Mouse (Mus musculus): Measurements from ENCODE around the gene Rasa1. TPM values are rescaled to one million over a fixed set of nuclear protein-coding genes. Genes with fewer than 3 reads are reported as not detected.

Gene Rasa1
- 11.3 TPM for polyA plus RNA-seq (2012; fragmentation: generic; extraction: Trizol)

DNA sequence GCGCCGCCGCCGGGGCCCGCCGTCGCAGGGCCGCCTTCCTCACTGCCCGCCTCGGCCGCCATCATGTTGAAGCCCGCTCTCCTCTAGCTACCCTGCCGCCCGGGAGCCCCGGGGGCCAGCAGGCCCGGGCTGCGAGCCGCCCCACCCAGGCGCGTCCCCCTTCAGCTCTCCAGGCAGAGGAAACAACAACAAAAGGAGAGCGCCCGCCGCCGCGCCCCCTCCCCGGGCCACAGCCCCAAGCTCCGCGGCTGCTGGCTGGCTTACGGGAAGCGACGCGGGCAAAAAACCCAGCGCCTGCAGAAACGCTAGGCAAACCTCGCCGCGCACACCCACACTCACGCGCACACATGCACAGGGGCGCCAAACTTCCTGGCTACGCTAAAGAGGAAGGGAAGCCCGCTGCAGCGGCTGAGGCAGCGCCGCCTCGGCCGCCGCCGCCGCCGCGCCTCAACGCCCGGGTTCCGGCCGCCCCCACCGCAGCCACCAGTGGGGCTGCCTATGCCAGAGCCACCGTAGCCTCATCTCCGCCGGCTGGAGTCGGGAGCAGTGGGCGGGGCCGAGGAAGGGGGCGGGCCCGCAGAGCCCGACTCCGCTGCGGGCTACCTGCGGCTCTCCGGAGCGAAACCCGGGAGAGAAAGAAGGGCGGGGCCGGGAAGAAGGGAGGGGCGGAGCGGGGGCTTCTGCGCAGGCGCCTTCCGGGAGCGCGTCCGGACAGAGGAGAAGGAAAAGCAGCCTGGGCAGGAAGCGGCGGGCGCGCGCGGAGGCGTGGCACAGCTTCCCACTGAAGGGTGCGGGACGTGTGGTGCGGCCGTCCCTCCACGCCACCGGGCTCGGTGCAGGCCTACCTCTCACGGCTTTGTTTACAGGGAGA, at the start of gene Rasa1:
Gene Rasa1 (minus strand): TSS at position 288 of the 871 bp plus-strand sequence.
- Histone ChIP-seq H3K79me2 (ENCODE audit: control insufficient read depth, insufficient read depth) (peaks cover 42% of the 10 kb centered on the region), H3K27me3 (ENCODE audit: control insufficient read depth, insufficient read depth, insufficient read length) (no peaks in the 10 kb centered on the region), H3ac (ENCODE audit: control insufficient read depth, insufficient read length) (peak within 1 kb of the TSS; percentile 85), H3K4me2 (ENCODE audit: low read depth) (peak within 1 kb of the TSS; percentile 92), H3K4me3 (peak within 1 kb of the TSS; percentile 81), H3K36me3 (ENCODE audit: control insufficient read depth, insufficient read depth) (no peaks in the 10 kb centered on the region)
- TF ChIP-seq POLR2AphosphoS2 (IDR thresholded peaks at IDR 0.05; ENCODE audit: insufficient read length, low read depth) (peak; percentile 96), POLR2A (IDR thresholded peaks at IDR 0.05; ENCODE audit: insufficient read length, low read depth) (peak; percentile 87), REST (IDR thresholded peaks at IDR 0.05; ENCODE audit: insufficient read depth, insufficient read length) (no peak), CEBPB (IDR thresholded peaks at IDR 0.05; ENCODE audit: insufficient read depth, poor library complexity, severe bottlenecking) (no peak), MYOD1 (IDR thresholded peaks at IDR 0.05; ENCODE audit: control insufficient read depth in 1 of 3, insufficient read length in 2 of 3, low read depth in 2 of 3) (peak in 1 of 3 experiments; percentile 22), SRF (IDR thresholded peaks at IDR 0.05; ENCODE audit: control insufficient read depth, insufficient read length, low read depth) (no peak)

DNA sequence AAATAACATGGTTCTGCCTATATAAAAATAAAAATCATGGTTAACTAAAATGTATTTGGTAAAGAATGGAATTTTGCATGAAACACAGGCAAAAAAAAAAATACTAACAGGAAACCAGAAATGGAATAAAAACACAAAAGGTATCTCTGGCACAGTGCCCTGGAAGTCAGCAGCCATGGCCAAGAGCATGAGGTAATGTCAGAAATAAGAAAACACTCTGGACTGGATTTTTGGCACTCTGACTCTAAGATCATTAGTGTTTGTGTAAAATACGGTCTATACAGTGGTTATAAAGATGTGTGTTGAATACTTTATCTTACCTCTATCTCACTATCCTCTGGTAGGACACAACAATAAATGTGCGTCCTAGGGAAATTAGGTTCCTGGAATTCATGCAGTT, 22.6 kb upstream of the Rasa1 start:
- Histone ChIP-seq H3K79me2 (ENCODE audit: control insufficient read depth, insufficient read depth) (no peaks in the 10 kb centered on the region), H3K4me3 (no peak overlapping the region), H3K27me3 (ENCODE audit: control insufficient read depth, insufficient read depth, insufficient read length) (no peaks in the 10 kb centered on the region), H3K4me2 (ENCODE audit: low read depth) (no peak overlapping the region), H3K36me3 (ENCODE audit: control insufficient read depth, insufficient read depth) (no peaks in the 10 kb centered on the region), H3ac (ENCODE audit: control insufficient read depth, insufficient read length) (no peak overlapping the region)
- no peak for TF ChIP-seq MAX (IDR thresholded peaks at IDR 0.05; ENCODE audit: low read depth)
- TF ChIP-seq POLR2AphosphoS2 (IDR thresholded peaks at IDR 0.05; ENCODE audit: insufficient read length, low read depth), result no peak
- TF ChIP-seq POLR2A (IDR thresholded peaks at IDR 0.05; ENCODE audit: insufficient read length, low read depth), result no peak
- no peak for TF ChIP-seq CEBPB (IDR thresholded peaks at IDR 0.05; ENCODE audit: insufficient read depth, poor library complexity, severe bottlenecking)
- TF ChIP-seq E2F4 (IDR thresholded peaks at IDR 0.05; ENCODE audit: insufficient read depth), result no peak
- no peak for TF ChIP-seq MYOD1 (IDR thresholded peaks at IDR 0.05; ENCODE audit: control insufficient read depth in 1 of 3, insufficient read length in 2 of 3, low read depth in 2 of 3)
- TF ChIP-seq TCF3 (IDR thresholded peaks at IDR 0.05; ENCODE audit: insufficient read length, low read depth), result no peak
- no peak for TF ChIP-seq SRF (IDR thresholded peaks at IDR 0.05; ENCODE audit: control insufficient read depth, insufficient read length, low read depth)
- TF ChIP-seq USF1 (IDR thresholded peaks at IDR 0.05; ENCODE audit: low read depth), result no peak
- no peak for TF ChIP-seq MYOG (IDR thresholded peaks at IDR 0.05; ENCODE audit: control insufficient read depth in 1 of 3, insufficient read depth in 1 of 3, insufficient read length in 2 of 3, low read depth in 2 of 3)
- no peak for TF ChIP-seq REST (IDR thresholded peaks at IDR 0.05; ENCODE audit: insufficient read depth, insufficient read length)
- TF ChIP-seq TCF12 (IDR thresholded peaks at IDR 0.05; ENCODE audit: insufficient read depth, poor library complexity, severe bottlenecking), result no peak

DNA sequence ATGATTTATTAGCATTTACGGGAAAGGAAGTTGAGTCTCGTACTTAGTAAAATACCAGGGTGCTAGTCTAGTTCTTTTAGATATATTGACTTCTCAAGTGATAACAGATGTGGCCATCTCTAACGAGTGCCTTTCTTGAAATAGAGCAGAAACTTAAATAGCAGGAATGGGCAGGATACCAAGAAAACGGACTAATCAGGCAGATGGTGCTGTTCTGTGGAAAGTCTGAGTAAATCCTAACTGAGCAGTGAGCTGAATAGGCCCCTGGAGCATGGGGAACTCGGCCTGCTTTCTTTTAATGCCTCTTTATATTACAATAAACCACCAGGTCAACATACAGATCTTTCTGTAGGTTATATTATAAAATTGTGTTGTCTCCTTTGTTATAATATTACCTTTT, 22.0 kb upstream of the Rasa1 start:
- no peak overlapping the region for H3ac ChIP-seq (ENCODE audit: control insufficient read depth, insufficient read length)
- no peak for TF ChIP-seq TCF3 (IDR thresholded peaks at IDR 0.05; ENCODE audit: insufficient read length, low read depth)
- no peak for TF ChIP-seq POLR2A (IDR thresholded peaks at IDR 0.05; ENCODE audit: insufficient read length, low read depth)
- no peak for TF ChIP-seq USF1 (IDR thresholded peaks at IDR 0.05; ENCODE audit: low read depth)
- no peak for TF ChIP-seq REST (IDR thresholded peaks at IDR 0.05; ENCODE audit: insufficient read depth, insufficient read length)
- TF ChIP-seq MYOG (IDR thresholded peaks at IDR 0.05; ENCODE audit: control insufficient read depth in 1 of 3, insufficient read depth in 1 of 3, insufficient read length in 2 of 3, low read depth in 2 of 3), result no peak
- no peak for TF ChIP-seq MAX (IDR thresholded peaks at IDR 0.05; ENCODE audit: low read depth)
- no peak for TF ChIP-seq MYOD1 (IDR thresholded peaks at IDR 0.05; ENCODE audit: control insufficient read depth in 1 of 3, insufficient read length in 2 of 3, low read depth in 2 of 3)
- H3K79me2 ChIP-seq (ENCODE audit: control insufficient read depth, insufficient read depth), result no peaks in the 10 kb centered on the region
- H3K4me2 ChIP-seq (ENCODE audit: low read depth), result no peak overlapping the region
- no peak overlapping the region for H3K4me3 ChIP-seq
- no peaks in the 10 kb centered on the region for H3K27me3 ChIP-seq (ENCODE audit: control insufficient read depth, insufficient read depth, insufficient read length)
- no peaks in the 10 kb centered on the region for H3K36me3 ChIP-seq (ENCODE audit: control insufficient read depth, insufficient read depth)

DNA sequence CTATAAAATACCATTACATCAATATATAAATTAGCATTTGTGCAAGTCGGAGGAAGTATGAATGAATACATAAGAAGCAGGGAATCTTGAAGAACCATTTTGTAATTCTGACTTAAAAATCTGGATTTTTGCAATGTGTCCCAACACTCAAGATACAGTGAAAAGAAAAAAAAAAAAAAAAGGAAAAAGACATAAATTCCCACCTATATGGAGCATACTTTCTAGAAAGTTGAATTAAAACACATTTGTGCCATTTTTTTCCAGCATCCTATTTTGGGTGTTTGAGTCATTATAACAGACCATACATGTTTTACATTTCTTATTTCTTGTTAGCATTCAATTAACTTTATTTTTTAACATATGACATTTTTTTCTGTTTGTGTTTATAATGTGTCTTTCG, 21.6 kb upstream of the Rasa1 start:
- Histone ChIP-seq H3ac (ENCODE audit: control insufficient read depth, insufficient read length) (no peak overlapping the region), H3K27me3 (ENCODE audit: control insufficient read depth, insufficient read depth, insufficient read length) (no peaks in the 10 kb centered on the region), H3K4me3 (no peak overlapping the region), H3K4me2 (ENCODE audit: low read depth) (no peak overlapping the region), H3K36me3 (ENCODE audit: control insufficient read depth, insufficient read depth) (no peaks in the 10 kb centered on the region), H3K79me2 (ENCODE audit: control insufficient read depth, insufficient read depth) (no peaks in the 10 kb centered on the region)
- no peak for TF ChIP-seq TCF3 (IDR thresholded peaks at IDR 0.05; ENCODE audit: insufficient read length, low read depth)
- no peak for TF ChIP-seq POLR2A (IDR thresholded peaks at IDR 0.05; ENCODE audit: insufficient read length, low read depth)
- no peak for TF ChIP-seq TCF12 (IDR thresholded peaks at IDR 0.05; ENCODE audit: insufficient read depth, poor library complexity, severe bottlenecking)
- no peak for TF ChIP-seq USF1 (IDR thresholded peaks at IDR 0.05; ENCODE audit: low read depth)
- no peak for TF ChIP-seq MYOG (IDR thresholded peaks at IDR 0.05; ENCODE audit: control insufficient read depth in 1 of 3, insufficient read depth in 1 of 3, insufficient read length in 2 of 3, low read depth in 2 of 3)
- TF ChIP-seq MAX (IDR thresholded peaks at IDR 0.05; ENCODE audit: low read depth), result no peak
- TF ChIP-seq REST (IDR thresholded peaks at IDR 0.05; ENCODE audit: insufficient read depth, insufficient read length), result no peak
- TF ChIP-seq E2F4 (IDR thresholded peaks at IDR 0.05; ENCODE audit: insufficient read depth), result no peak

DNA sequence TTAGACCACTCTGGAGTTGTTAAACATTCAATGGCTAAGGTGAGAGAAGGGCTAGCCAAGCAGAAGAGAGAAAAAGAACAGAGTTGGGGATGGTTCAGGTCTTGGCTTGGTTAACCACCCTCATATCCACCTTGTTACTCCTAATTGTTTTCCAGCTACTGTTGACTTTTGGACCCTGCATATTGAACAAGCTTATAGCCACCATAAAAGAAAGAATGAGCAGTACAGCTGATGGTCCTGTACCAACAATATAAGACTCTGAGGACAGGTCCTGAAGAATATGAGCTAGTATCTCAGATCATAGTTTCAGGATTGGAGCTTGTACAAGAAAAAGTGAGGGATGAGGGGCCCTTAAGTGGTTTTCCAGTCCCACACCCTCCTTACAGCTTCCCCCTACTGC, 17.1 kb upstream of the Rasa1 start:
- Histone ChIP-seq H3K27me3 (ENCODE audit: control insufficient read depth, insufficient read depth, insufficient read length) (no peaks in the 10 kb centered on the region), H3K36me3 (ENCODE audit: control insufficient read depth, insufficient read depth) (no peaks in the 10 kb centered on the region), H3K4me2 (ENCODE audit: low read depth) (no peak overlapping the region), H3K4me3 (no peak overlapping the region), H3ac (ENCODE audit: control insufficient read depth, insufficient read length) (no peak overlapping the region), H3K79me2 (ENCODE audit: control insufficient read depth, insufficient read depth) (no peaks in the 10 kb centered on the region)
- TF ChIP-seq POLR2AphosphoS2 (IDR thresholded peaks at IDR 0.05; ENCODE audit: insufficient read length, low read depth), result no peak

All from myocyte (in vitro differentiated cells).